Comparison of ENCODE assay signal across 12 mouse cellular contexts in the genomic region with DNA sequence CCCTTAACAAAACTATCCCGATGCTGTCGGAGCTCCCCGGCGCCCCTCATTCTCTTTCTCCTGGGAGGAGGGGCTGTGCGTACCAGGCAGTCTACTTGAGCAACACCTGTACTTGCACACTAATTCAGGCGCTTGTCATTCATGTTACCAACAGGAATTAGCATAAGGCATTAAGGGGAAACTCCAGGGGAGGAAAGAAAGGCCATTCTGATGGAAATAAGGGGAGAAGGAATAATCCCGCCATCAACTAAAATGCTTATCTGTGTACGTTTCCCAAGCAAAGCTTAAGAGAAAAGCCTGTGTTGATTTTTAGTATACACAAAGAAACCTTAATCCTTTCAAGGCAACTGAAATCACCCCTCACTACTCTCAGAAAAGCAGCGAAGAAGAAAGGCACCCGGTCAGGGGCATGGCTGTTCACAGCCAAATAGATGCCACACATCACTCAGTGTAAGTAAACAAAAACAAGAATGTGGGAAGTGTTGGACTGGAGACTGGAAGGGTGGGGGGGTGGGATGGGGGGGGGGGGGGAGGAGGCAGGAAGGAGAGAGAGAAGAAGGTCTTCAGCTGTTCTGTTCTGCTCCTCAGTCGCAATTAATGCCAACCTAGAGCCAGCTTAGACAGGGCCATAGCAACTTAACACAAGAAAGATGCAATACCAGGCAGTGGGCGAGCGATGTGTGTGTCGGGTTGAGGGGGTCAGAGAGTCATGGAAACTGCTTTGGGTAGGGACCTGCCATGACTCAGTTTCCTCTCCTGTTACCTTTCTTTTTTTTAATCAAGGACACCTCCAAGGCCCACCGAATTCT.
DNase-seq lines count a peak whose midpoint lies in the region; ATAC-seq lines count a peak whose summit lies in the region.
"Had no signal": no experiment of that assay in that cellular context is flagged by ENCODE, and none has a peak within 500 bp of the region (broad histone marks: within the 10 kb centered on the region; RNA-seq: fewer than 3 reads in every experiment).

No protein-coding gene starts in this region.

- ATAC-seq in forebrain, embryonic 12.5 days (ENCODE audit: low FRiP score): peak; percentile 81
- peak; percentile 70 for ATAC-seq in hindbrain, embryonic 16.5 days
- ATAC-seq in midbrain, embryonic 16.5 days: peak; percentile 60; the same call in 1 of the 2 replicates
- ATAC-seq in cerebellum, adult (ENCODE audit: insufficient number of reproducible peaks, low FRiP score, low TSS enrichment): no peak
- ATAC-seq: CD4-positive, CD25-positive, alpha-beta regulatory T cell, adult 4 months; Patski had no signal

- H3K27ac ChIP-seq in forebrain, embryonic 12.5 days: peak overlapping the region; percentile 63; the same call in 1 of the 2 replicates
- peak overlapping the region; percentile 25 for H3K27ac ChIP-seq in hindbrain, embryonic 16.5 days (ENCODE audit: low read depth, low read length)
- H3K27ac ChIP-seq in midbrain, embryonic 16.5 days (ENCODE audit: low read length): 0 out of 2 replicates have a peak overlapping the region, but pooled peaks have one; percentile 19
- H3K27ac ChIP-seq: kidney, postnatal 0 days had no signal

- no peaks in the 10 kb centered on the region for H3K9me3 ChIP-seq in forebrain, embryonic 12.5 days
- H3K9me3 ChIP-seq in hindbrain, embryonic 16.5 days (ENCODE audit: control insufficient read depth, low read length): no peaks in the 10 kb centered on the region
- H3K9me3 ChIP-seq in midbrain, embryonic 16.5 days (replicated peaks; ENCODE audit: control insufficient read depth, low read length, poor library complexity, severe bottlenecking): no peaks in the 10 kb centered on the region

- peaks cover 17% of the 10 kb centered on the region for H3K36me3 ChIP-seq in forebrain, embryonic 12.5 days (replicated peaks)
- H3K36me3 ChIP-seq in hindbrain, embryonic 16.5 days (ENCODE audit: control insufficient read depth, insufficient read depth, low read length): no peaks in the 10 kb centered on the region
- H3K36me3 ChIP-seq in midbrain, embryonic 16.5 days (ENCODE audit: control insufficient read depth, insufficient read depth, low read length): no peaks in the 10 kb centered on the region

- H3K27me3 ChIP-seq in forebrain, embryonic 12.5 days: peaks cover 5% of the 10 kb centered on the region; the same call in 1 of the 2 replicates
- H3K27me3 ChIP-seq in hindbrain, embryonic 16.5 days (replicated peaks; ENCODE audit: control insufficient read depth, insufficient read depth, low read length): no peaks in the 10 kb centered on the region
- H3K27me3 ChIP-seq in midbrain, embryonic 16.5 days (ENCODE audit: control insufficient read depth, insufficient read depth, low read depth, low read length): no peaks in the 10 kb centered on the region
- H3K27me3 ChIP-seq: Patski had no signal

- WGBS in forebrain, embryonic 12.5 days: 13% methylated on average over 15 of the region's 15 CpGs
- WGBS in hindbrain, embryonic 16.5 days: 22% methylated on average over 15 of the region's 15 CpGs
- 16% methylated on average over 15 of the region's 15 CpGs for WGBS in midbrain, embryonic 16.5 days

- intact Hi-C loops in gastrocnemius, postnatal 14 days (cut with DNase I; ENCODE audit: low total_unique reads): loop anchor here (10.0 kb wide), 1 partner anchor 573 kb away; no protein-coding TSS in a partner anchor

- DNase-seq in ZHBTc4 (ENCODE audit: low read depth, low spot score): peak; percentile 48
- no peak for DNase-seq in cerebellum, postnatal 4 days (ENCODE audit: low spot score in 2 of 2)
- DNase-seq in gastrocnemius, postnatal 14 days: no peak
- DNase-seq: adrenal gland, postnatal 14 days; cerebellum, adult 11-12 months had no signal

- peaks cover 80% of the 10 kb centered on the region for H3K4me1 ChIP-seq in forebrain, embryonic 12.5 days
- H3K4me1 ChIP-seq in hindbrain, embryonic 16.5 days (ENCODE audit: control insufficient read depth, insufficient read depth, low read depth, low read length): peaks cover 35% of the 10 kb centered on the region
- H3K4me1 ChIP-seq in midbrain, embryonic 16.5 days (ENCODE audit: control insufficient read depth, insufficient read depth, low read length): peaks cover 60% of the 10 kb centered on the region

- H3K9ac ChIP-seq in forebrain, embryonic 12.5 days: peak overlapping the region; percentile 8; the same call in 1 of the 2 replicates
- H3K9ac ChIP-seq in hindbrain, embryonic 16.5 days (ENCODE audit: low read depth, low read length): peak overlapping the region; percentile 38
- peak overlapping the region; percentile 43; the same call in 1 of the 2 replicates for H3K9ac ChIP-seq in midbrain, embryonic 16.5 days (ENCODE audit: low read depth, low read length)

- H3K4me2 ChIP-seq in forebrain, embryonic 12.5 days: peak overlapping the region; percentile 51
- H3K4me2 ChIP-seq in hindbrain, embryonic 16.5 days (ENCODE audit: low read length): peak overlapping the region; percentile 52
- peak overlapping the region; percentile 52 for H3K4me2 ChIP-seq in midbrain, embryonic 16.5 days (ENCODE audit: low read length)

- H3K4me3 ChIP-seq in forebrain, embryonic 12.5 days (replicated peaks): peak overlapping the region; percentile 24
- peak overlapping the region; percentile 32 for H3K4me3 ChIP-seq in hindbrain, embryonic 16.5 days (ENCODE audit: low read length)
- peak overlapping the region; percentile 15 for H3K4me3 ChIP-seq in midbrain, embryonic 16.5 days (ENCODE audit: low read depth, low read length)
